Mouse (Mus musculus) CH12.LX (cell line): ENCODE results near the gene Hras. TPM values are rescaled to one million over a fixed set of nuclear protein-coding genes. Genes with fewer than 3 reads are reported as not detected.

Experiments
- DNase-seq: peaks from one replicate; pipeline ENCODE4 v3.0.0-alpha.2; 2013; ENCODE audit errors: extremely low read depth
- H3K27ac ChIP-seq: 2 replicates; pipeline ENCODE4 v1.5.1; 2012; ENCODE audit warnings: low read depth, mild to moderate bottlenecking, control low read depth, moderate library complexity; ENCODE audit not compliant: insufficient read depth
- H3K27me3 ChIP-seq: replicated peaks from 2 replicates; pipeline ENCODE3; 2012; ENCODE audit warnings: inconsistent platforms
- H3K36me3 ChIP-seq, 2 experiments: replicated peaks in 1 of 2; 2 replicates each; pipeline versions ENCODE3 to v1.6.1; 2012; ENCODE audit warnings: inconsistent platforms in 1 of 2, low read length in 1 of 2, mild to moderate bottlenecking in 1 of 2, mixed read lengths in 1 of 2, moderate library complexity in 1 of 2; ENCODE audit not compliant: control insufficient read depth in 1 of 2, insufficient read depth in 1 of 2
- H3K4me1 ChIP-seq, 2 experiments: 2 replicates each; pipeline ENCODE4 v1.6.1; 2012; ENCODE audit warnings: inconsistent platforms in 1 of 2, moderate library complexity in 1 of 2; ENCODE audit not compliant: insufficient read depth in 2 of 2, control insufficient read depth in 1 of 2
- H3K4me2 ChIP-seq: 2 replicates; pipeline ENCODE4 v1.6.1; 2012; ENCODE audit warnings: low read depth, mild to moderate bottlenecking, control low read depth; ENCODE audit not compliant: poor library complexity, insufficient read depth, severe bottlenecking
- H3K4me3 ChIP-seq, 3 experiments: fragments of 150-350 bp in 1 of 3; sonication (generic) in 1 of 3; replicated peaks in 1 of 3; 2 replicates each; pipeline versions ENCODE3 to v1.5.1; 2011 to 2012; ENCODE audit warnings: low read depth in 2 of 3, low read length in 2 of 3, mild to moderate bottlenecking in 2 of 3, moderate library complexity in 2 of 3, control low read depth in 1 of 3, improper control_type of control experiment in 1 of 3, inconsistent platforms in 1 of 3, mixed read lengths in 1 of 3; ENCODE audit not compliant: poor library complexity in 1 of 3
- H3K79me2 ChIP-seq: replicated peaks from 2 replicates; pipeline ENCODE4 v1.6.1; 2012; ENCODE audit warnings: mild to moderate bottlenecking, moderate library complexity; ENCODE audit not compliant: control insufficient read depth, poor library complexity, insufficient read depth, severe bottlenecking; ENCODE audit errors: extremely low read depth
- H3K9ac ChIP-seq: 2 replicates; pipeline ENCODE4 v1.6.1; 2012; ENCODE audit warnings: low read depth, mild to moderate bottlenecking, control low read depth, moderate library complexity; ENCODE audit not compliant: insufficient read depth
- H3K9me3 ChIP-seq: replicated peaks from 2 replicates; pipeline ENCODE3; 2012; ENCODE audit warnings: low read length, inconsistent platforms, mixed read lengths
- BHLHE40 ChIP-seq: IDR thresholded peaks from 2 replicates; pipeline ENCODE4 v1.6.1; 2011; ENCODE audit warnings: mild to moderate bottlenecking, low read depth, low read length, improper control_type of control experiment
- CHD2 ChIP-seq: IDR thresholded peaks from 2 replicates; pipeline ENCODE4 v1.6.1; 2011; ENCODE audit warnings: low read length, improper control_type of control experiment
- ELF1 ChIP-seq: IDR thresholded peaks from 2 replicates; pipeline ENCODE4 v1.6.1; 2014; ENCODE audit warnings: low read depth, mild to moderate bottlenecking, inconsistent platforms, low read length, improper control_type of control experiment
- EP300 ChIP-seq: IDR thresholded peaks from 2 replicates; pipeline ENCODE4 v1.6.1; 2011; ENCODE audit warnings: low read length, improper control_type of control experiment
- HCFC1 ChIP-seq: IDR thresholded peaks from 2 replicates; pipeline ENCODE4 v1.6.1; 2012; ENCODE audit warnings: low read depth, mild to moderate bottlenecking, inconsistent platforms, low read length, improper control_type of control experiment
- KAT2A ChIP-seq: IDR thresholded peaks from 2 replicates; pipeline ENCODE4 v1.6.1; 2012; ENCODE audit warnings: low read length, improper control_type of control experiment, inconsistent platforms; ENCODE audit not compliant: insufficient replicate concordance
- MAZ ChIP-seq: IDR thresholded peaks from 2 replicates; pipeline ENCODE4 v1.6.1; 2012; ENCODE audit warnings: low read depth, mild to moderate bottlenecking, inconsistent platforms, low read length, improper control_type of control experiment, moderate library complexity
- MXI1 ChIP-seq: IDR thresholded peaks from 2 replicates; pipeline ENCODE4 v1.6.1; 2011; ENCODE audit warnings: mild to moderate bottlenecking, low read depth, low read length, improper control_type of control experiment
- NELFE ChIP-seq: IDR thresholded peaks from 2 replicates; pipeline ENCODE4 v1.6.1; 2011; ENCODE audit warnings: low read depth, low read length, improper control_type of control experiment
- PAX5 ChIP-seq: IDR thresholded peaks from 2 replicates; pipeline ENCODE4 v1.6.1; 2012; ENCODE audit warnings: low read length, inconsistent platforms, mixed read lengths
- POLR2A ChIP-seq: IDR thresholded peaks from 2 replicates; pipeline ENCODE4 v1.6.1; 2011; ENCODE audit warnings: low read depth, mild to moderate bottlenecking, improper control_type of control experiment, low read length
- RAD21 ChIP-seq: IDR thresholded peaks from 2 replicates; pipeline ENCODE4 v1.6.1; 2011; ENCODE audit warnings: low read depth, mild to moderate bottlenecking, low read length, improper control_type of control experiment, moderate library complexity
- SIN3A ChIP-seq: IDR thresholded peaks from 2 replicates; pipeline ENCODE4 v1.6.1; 2012; ENCODE audit warnings: low read length, improper control_type of control experiment, inconsistent platforms
- ZC3H11A ChIP-seq: IDR thresholded peaks from 2 replicates; pipeline ENCODE4 v1.6.1; 2012; ENCODE audit warnings: low read depth, mild to moderate bottlenecking, inconsistent platforms, low read length, improper control_type of control experiment
- ZNF384 ChIP-seq: IDR thresholded peaks from 2 replicates; pipeline ENCODE4 v1.6.1; 2012; ENCODE audit warnings: low read depth, low read length, improper control_type of control experiment, inconsistent platforms
- dilution Hi-C: fragments of 300-500 bp; cut with MboI; formaldehyde crosslinking; loops from 2 replicates; pipeline ENCODE4 v1.14.3; 2020; ENCODE audit warnings: low sequenced_read_pairs; ENCODE audit not compliant: extremely low pct_unique_long_range_greater_than_20kb, extremely low pct_ligation_motif_present
- in situ Hi-C: fragments of 300-500 bp; cut with MboI; formaldehyde crosslinking; loops from 3 replicates; pipeline ENCODE4 v1.14.3; 2019; ENCODE audit warnings: low sequenced_read_pairs, low pct_ligation_motif_present, low pct_unique_long_range_greater_than_20kb, mixed read lengths
- polyA plus RNA-seq: library from polyadenylated mRNA; unstranded; fragments of >175 nt; gene quantifications from 2 replicates; pipeline ENCODE4 v1.2.1, GENCODE M21; 2012; ENCODE audit warnings: low read depth; ENCODE audit not compliant: insufficient read length
- total RNA-seq, 2 experiments: library from RNA; depleted of rRNA; stranded (reverse); fragments of 300-350 nt in 1 of 2; fragments of >200 nt in 1 of 2; gene quantifications; 2 replicates each; pipeline ENCODE4 v1.2.3; 2012 to 2014

The Hras gene
- total and polyA plus RNA-seq, 3 experiments, result 43.6 to 82.0 (median 71.3) TPM

- dilution Hi-C loops, result no loop called here
- Histone ChIP-seq H3K27ac (no peak overlapping the region), H3K79me2 (no peaks in the 10 kb centered on the region), H3K9me3 (no peaks in the 10 kb centered on the region), H3K27me3 (no peaks in the 10 kb centered on the region), H3K4me1 (peaks cover 6 to 18% of the 10 kb centered on the region in 2 experiments), H3K36me3 (peaks cover 25 to 27% of the 10 kb centered on the region in 2 experiments), H3K9ac (peak overlapping the region; percentile 56), H3K4me3 (peak overlapping the region; percentile 68 to 87 (median 85)), H3K4me2 (peak overlapping the region; percentile 86)
- in situ Hi-C loops, result no loop called here
- DNase-seq, result peak; percentile 96
- TF ChIP-seq PAX5 (no peak), POLR2A (peak; percentile 30; the same call in 1 of the 2 replicates), MXI1 (peak; percentile 99), ZC3H11A (no peak), RAD21 (no peak), ELF1 (peak; percentile 59; the same call in 1 of the 2 replicates), ZNF384 (peak; percentile 52), HCFC1 (peak; percentile 12; the same call in 1 of the 2 replicates), SIN3A (peak; percentile 85; the same call in 1 of the 2 replicates)
Observed at GRCm38 (mm10) chr7:141194830-141195229, 1.0 kb upstream of the Hras start.

GRCm38 (mm10) chr7:141194409-141194808 lies 604 bp upstream of the Hras start:
- H3K79me2 ChIP-seq, result no peaks in the 10 kb centered on the region
- peak overlapping the region; percentile 56 for H3K9ac ChIP-seq
- H3K4me1 ChIP-seq, result peaks cover 6 to 18% of the 10 kb centered on the region in 2 experiments
- dilution Hi-C loops, result no loop called here
- no peaks in the 10 kb centered on the region for H3K9me3 ChIP-seq
- no peak for DNase-seq
- peaks cover 28 to 32% of the 10 kb centered on the region in 2 experiments for H3K36me3 ChIP-seq
- in situ Hi-C loops, result no loop called here
- no peaks in the 10 kb centered on the region for H3K27me3 ChIP-seq
- TF ChIP-seq EP300 (no peak), BHLHE40 (no peak), MAZ (no peak), PAX5 (no peak), ELF1 (no peak), NELFE (no peak), CHD2 (no peak), ZC3H11A (no peak), KAT2A (no peak)
- H3K4me3 ChIP-seq, result peak overlapping the region; percentile 68 to 87 (median 85)
- H3K4me2 ChIP-seq, result peak overlapping the region; percentile 86
- H3K27ac ChIP-seq, result peak overlapping the region; percentile 8; the same call in 1 of the 2 replicates
